In the genomic region with DNA sequence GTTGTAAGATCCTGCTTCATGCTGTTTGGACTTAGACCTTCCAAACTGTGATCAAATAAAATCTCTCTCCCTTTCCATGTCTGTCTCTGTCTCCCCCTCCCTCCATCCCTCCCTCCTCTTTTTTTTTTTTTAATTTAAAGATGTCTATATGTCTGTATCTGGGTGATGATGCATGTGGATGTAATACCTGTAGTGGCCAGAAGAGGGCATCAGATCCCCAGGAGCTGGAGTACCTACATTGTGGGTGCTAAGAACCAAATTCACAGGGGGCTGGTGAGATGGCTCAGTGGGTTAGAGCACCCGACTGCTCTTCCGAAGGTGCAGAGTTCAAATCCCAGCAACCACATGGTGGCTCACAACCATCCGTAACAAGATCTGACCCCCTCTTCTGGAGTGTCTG, we compare ENCODE assay signal across 14 mouse cellular contexts. TPM values are rescaled to one million over a fixed set of nuclear protein-coding genes. Genes with fewer than 3 reads are reported as not detected.
DNase-seq lines count a peak whose midpoint lies in the region; ATAC-seq and TF ChIP-seq lines count a peak whose summit lies in the region.
"Not testable (repeated sequence)": the region's sequence is repeated elsewhere in the genome, so short reads cannot be mapped to it uniquely, and the experiment has no call there.
"Had no signal": no experiment of that assay in that cellular context is flagged by ENCODE, and none has a peak within 500 bp of the region (broad histone marks: within the 10 kb centered on the region; RNA-seq: fewer than 3 reads in every experiment).

No protein-coding gene starts in this region.

- H3K27ac ChIP-seq in MEL (ENCODE audit: control insufficient read depth, low read depth, low read length); gastrocnemius, adult 2 months; layer of hippocampus, adult 2 months; lung, postnatal 0 days (ENCODE audit: low read length); small intestine, adult 2 months (ENCODE audit: insufficient read depth, low read depth, low read length): not testable (repeated sequence)

- H3K36me3 ChIP-seq in MEL (ENCODE audit: control insufficient read depth in 1 of 2, insufficient read depth in 2 of 2, low read length in 2 of 2); lung, postnatal 0 days (ENCODE audit: insufficient read depth, low read length); small intestine, adult 2 months (ENCODE audit: control insufficient read depth, insufficient read depth, low read length): not testable (repeated sequence)

- WGBS in lung, postnatal 0 days, result 91% methylated on average over 3 of the region's 3 CpGs
- WGBS in small intestine, adult 2 months, result 89% methylated on average over 3 of the region's 3 CpGs

- TF ChIP-seq POLR2A in MEL (IDR thresholded peaks at IDR 0.05; ENCODE audit: control insufficient read depth in 1 of 2, insufficient read depth in 1 of 2, low read depth in 1 of 2, low read length in 2 of 2, poor library complexity in 1 of 2); small intestine, adult 2 months (IDR thresholded peaks at IDR 0.05; ENCODE audit: low read depth, low read length): not testable (repeated sequence)

- not testable (repeated sequence) for ATAC-seq in lung, postnatal 0 days

- not testable (repeated sequence) for H3K27me3 ChIP-seq in MEL (ENCODE audit: control insufficient read depth in 1 of 2, insufficient read depth in 2 of 2, low read length in 2 of 2); lung, postnatal 0 days (replicated peaks; ENCODE audit: insufficient read depth, low read length); small intestine, adult 2 months (ENCODE audit: control insufficient read depth, insufficient read depth, low read length)

- peak; percentile 30 for TF ChIP-seq RAD21 in MEL (IDR thresholded peaks at IDR 0.05; ENCODE audit: low read depth, low read length)

- H3K4me1 ChIP-seq in MEL (ENCODE audit: control insufficient read depth in 1 of 2, insufficient read depth in 2 of 2, low read length in 2 of 2); lung, postnatal 0 days (ENCODE audit: insufficient read depth, low read depth, low read length); small intestine, adult 2 months (ENCODE audit: control insufficient read depth, insufficient read depth, insufficient read length, low read length): not testable (repeated sequence)

- H3K9me3 ChIP-seq in MEL (replicated peaks; ENCODE audit: insufficient read depth, low read length); lung, postnatal 0 days (ENCODE audit: low read length): not testable (repeated sequence)

- intact Hi-C loops in gastrocnemius, adult 2 months (cut with DNase I), result not testable (repeated sequence)

- H3K4me2 ChIP-seq in lung, postnatal 0 days (replicated peaks; ENCODE audit: low read depth, low read length), result not testable (repeated sequence)

- TF ChIP-seq CTCF in MEL (IDR thresholded peaks at IDR 0.05 in 2 of 3, conservative IDR thresholded peaks at IDR 0.05 in 1 of 3; ENCODE audit: control insufficient read depth in 1 of 3, insufficient read depth in 1 of 3, low read depth in 2 of 3, low read length in 3 of 3, poor library complexity in 1 of 3, severe bottlenecking in 1 of 3), result peak; percentile 58 to 69 (median 58)
- TF ChIP-seq CTCF in gastrocnemius, adult 2 months (IDR thresholded peaks at IDR 0.05), result peak; percentile 40
- TF ChIP-seq CTCF in layer of hippocampus, adult 2 months (conservative IDR thresholded peaks at IDR 0.05), result peak; percentile 65
- peak; percentile 60 for TF ChIP-seq CTCF in lung, postnatal 0 days (IDR thresholded peaks at IDR 0.05)
- TF ChIP-seq CTCF in small intestine, adult 2 months (IDR thresholded peaks at IDR 0.05; ENCODE audit: extremely low read depth, insufficient read length, insufficient replicate concordance, low read depth, low read length), result peak; percentile 7; the same call in 1 of the 2 replicates

- H3K79me2 ChIP-seq in MEL (ENCODE audit: control insufficient read depth, insufficient read depth, low read length, poor library complexity), result not testable (repeated sequence)

- TF ChIP-seq EP300 in MEL (IDR thresholded peaks at IDR 0.05; ENCODE audit: low read depth in 1 of 2, low read length in 2 of 2); lung, postnatal 0 days (IDR thresholded peaks at IDR 0.05): not testable (repeated sequence)

- not testable (repeated sequence) for H3K9ac ChIP-seq in MEL (ENCODE audit: control insufficient read depth, low read depth, low read length, poor library complexity, severe bottlenecking); lung, postnatal 0 days (replicated peaks; ENCODE audit: low read depth)

- not testable (repeated sequence) for H3K4me3 ChIP-seq in MEL (ENCODE audit: control insufficient read depth in 1 of 2, insufficient read depth in 1 of 2, low read depth in 2 of 2, low read length in 2 of 2); gastrocnemius, adult 2 months; layer of hippocampus, adult 2 months; lung, postnatal 0 days (ENCODE audit: low read depth, low read length); small intestine, adult 2 months (ENCODE audit: low read depth, low read length)

- DNase-seq in B cell, adult 2 months, result peak; percentile 34 to 38
- DNase-seq in MEL (ENCODE audit: low read depth, low spot score), result peak; percentile 76
- DNase-seq in c-Kit-positive CD71-positive TER-119-negative erythroid progenitor cells, embryonic 14.5 days (ENCODE audit: low read depth), result peak; percentile 36
- DNase-seq in gastrocnemius, adult 2 months; layer of hippocampus, adult 2 months (ENCODE audit: low spot score in 2 of 2); lung, postnatal 0 days (ENCODE audit: low spot score): not testable (repeated sequence)

TF ChIP-seq in MEL, 35 proteins besides CTCF, POLR2A, EP300 and RAD21:
- TF ChIP-seq TBP (IDR thresholded peaks at IDR 0.05; ENCODE audit: low read depth, low read length), result peak; percentile 93
- TF ChIP-seq SMC3 (IDR thresholded peaks at IDR 0.05; ENCODE audit: low read depth, low read length), result peak; percentile 39
- peak; percentile 79 for TF ChIP-seq ZNF384 (IDR thresholded peaks at IDR 0.05; ENCODE audit: low read depth, low read length)

RNA-seq across cellular contexts. Expression of gene Vsx2, which starts 30.0 kb away (rescaled TPM):
- not detected in 2 replicates for total RNA-seq in MEL (2012; rRNA removed)
- not detected for polyA plus RNA-seq in MEL (2012; ENCODE audit: insufficient read depth in 1 of 2, insufficient read length in 2 of 2, low read depth in 1 of 2, low replicate concordance in 2 of 2, missing spikeins in 1 of 2)
- not detected for total RNA-seq in gastrocnemius, adult 2 months (2021)
- total RNA-seq in layer of hippocampus, adult 2 months (2021), result under 1 TPM; 0.27 to 0.28 TPM
- not detected in 2 replicates for polyA plus RNA-seq in lung, postnatal 0 days (2015; fragmentation: Nextera tagmentation; extraction: Ambion mirVana)
- not detected in 2 replicates for polyA plus RNA-seq in small intestine, adult 2 months (2012; rRNA removed)
- total RNA-seq: adrenal gland, postnatal 25 days; gastrocnemius, postnatal 36 days; heart, postnatal 36 days; megakaryocyte, adult 5-6 weeks had no signal
- polyA plus RNA-seq: forebrain, embryonic 11.5 days; heart, embryonic 11.5 days; liver, embryonic 16.5 days had no signal

Comparison
In these comparisons a context has a peak if more than half of its experiments do, and no peak if none do; other contexts are left out.
1. CTCF ChIP-seq: peak in every context shown above with its lines; median percentile 65 in layer of hippocampus, adult 2 months; 60 in lung, postnatal 0 days; 58 in MEL; 40 in gastrocnemius, adult 2 months; 7 in small intestine, adult 2 months.